Mouse (Mus musculus): ENCODE results near the gene Ubald1.

- TF ChIP-seq CTCF (IDR thresholded peaks at IDR 0.05; ENCODE audit: insufficient read depth, low read depth, low read length) (no peak), POLR2A (IDR thresholded peaks at IDR 0.05; ENCODE audit: insufficient read depth, low read depth, low read length) (no peak)
Measured at GRCm38 (mm10) chr16:4879101-4879707, 911 bp downstream of the Ubald1 start.
